Mouse (Mus musculus): Measurements from ENCODE around the gene Apoc1.

Apoc1 gene

GRCm38 (mm10) chr7:19691873-19692865 is at the start of gene Apoc1:
Apoc1 (minus strand) TSS chr7:19692660.
- peak in 1 of 2 experiments; percentile 48 for DNase-seq

GRCm38 (mm10) chr7:19741329-19742031 is 49.0 kb upstream of the Apoc1 start:
- DNase-seq, result peak; percentile 39 to 56

GRCm38 (mm10) chr7:19740269-19740668 is 47.8 kb upstream of the Apoc1 start:
- DNase-seq, result peak; percentile 30 to 64

- no peak for DNase-seq
These were observed 46.3 kb upstream of the Apoc1 start for GRCm38 (mm10) chr7:19738771-19739170.

- peak in 1 of 2 experiments; percentile 29 for DNase-seq
These were observed 44.1 kb upstream of the Apoc1 start for GRCm38 (mm10) chr7:19736389-19737057.

- peak in 1 of 2 experiments; percentile 56 for DNase-seq
These were observed 41.8 kb upstream of the Apoc1 start for GRCm38 (mm10) chr7:19734178-19734666.

- peak in 1 of 2 experiments; percentile 24 for DNase-seq
These were observed 34.1 kb upstream of the Apoc1 start for GRCm38 (mm10) chr7:19726541-19726940.

GRCm38 (mm10) chr7:19724167-19724566 is 31.7 kb upstream of the Apoc1 start:
- peak in 1 of 2 experiments; percentile 60 for DNase-seq

GRCm38 (mm10) chr7:19722754-19723195 is 30.3 kb upstream of the Apoc1 start:
- DNase-seq, result peak; percentile 76 to 78

- no peak for DNase-seq
These were observed 26.7 kb upstream of the Apoc1 start for GRCm38 (mm10) chr7:19719200-19719599.

- DNase-seq, result no peak
These were observed 26.0 kb upstream of the Apoc1 start for GRCm38 (mm10) chr7:19718297-19718952.

- DNase-seq, result no peak
These were observed 24.9 kb upstream of the Apoc1 start for GRCm38 (mm10) chr7:19717346-19717745.

GRCm38 (mm10) chr7:19716822-19717221 is 24.4 kb upstream of the Apoc1 start:
- DNase-seq, result no peak

- no peak for DNase-seq
These were observed 23.7 kb upstream of the Apoc1 start for GRCm38 (mm10) chr7:19716055-19716682.

GRCm38 (mm10) chr7:19715239-19716054 is 23.0 kb upstream of the Apoc1 start, which contains the start of gene Tomm40:
Tomm40 (minus strand) TSS chr7:19715438.
- DNase-seq, result peak; percentile 99 to 100

- no peak for DNase-seq
These were observed 22.4 kb upstream of the Apoc1 start for GRCm38 (mm10) chr7:19714836-19715235.

GRCm38 (mm10) chr7:19713598-19713997 is 21.1 kb upstream of the Apoc1 start:
- no peak for DNase-seq

GRCm38 (mm10) chr7:19713196-19713595 is 20.7 kb upstream of the Apoc1 start:
- peak in 1 of 2 experiments; percentile 53 for DNase-seq

- peak in 1 of 2 experiments; percentile 37 for DNase-seq
These were observed 20.0 kb upstream of the Apoc1 start for GRCm38 (mm10) chr7:19712414-19712813.

GRCm38 (mm10) chr7:19710650-19711049 is 18.2 kb upstream of the Apoc1 start:
- DNase-seq, result no peak

- DNase-seq, result no peak
These were observed 12.8 kb upstream of the Apoc1 start for GRCm38 (mm10) chr7:19705271-19705670.

Data from kidney, postnatal 36 days (tissue).